ENCODE assay signal across 8 mouse cellular contexts in genomic region chr11:75458169-75458568, GRCm38 (mm10). TPM values are rescaled to one million over a fixed set of nuclear protein-coding genes. Genes with fewer than 3 reads are reported as not detected.
DNase-seq lines count a peak whose midpoint lies in the region; ATAC-seq lines count a peak whose summit lies in the region.

No protein-coding gene starts in this region.

- DNase-seq in cerebellum, adult 9-10 months = peak; percentile 64
- no peak for DNase-seq in cerebellum, postnatal 4 days (ENCODE audit: low spot score in 2 of 2)
- DNase-seq in embryo, embryonic 10.5 days (ENCODE audit: low spot score) = peak; percentile 73
- DNase-seq in thymus, postnatal 10 days (ENCODE audit: low spot score in 2 of 2) = peak; percentile 50 to 67

- peak overlapping the region; percentile 99 for H3K27ac ChIP-seq in liver, embryonic 15.5 days (replicated peaks)

- no peaks in the 10 kb centered on the region for H3K27me3 ChIP-seq in megakaryocyte, embryonic 14.5 days (replicated peaks)
- H3K27me3 ChIP-seq in liver, embryonic 15.5 days = no peaks in the 10 kb centered on the region

- no peak for ATAC-seq in megakaryocyte, adult 5-6 weeks (ENCODE audit: poor library complexity, severe bottlenecking)
- no peak for ATAC-seq in liver, embryonic 15.5 days (ENCODE audit: insufficient read depth)
- no peak for ATAC-seq in erythroid progenitor cell, adult 5-6 weeks (replicated peaks; ENCODE audit: low FRiP score, poor library complexity, severe bottlenecking)

- 12% methylated on average over 3 of the region's 3 CpGs for WGBS in liver, embryonic 15.5 days (ENCODE audit: insufficient replicate concordance)

- H3K36me3 ChIP-seq in megakaryocyte, embryonic 14.5 days (replicated peaks; ENCODE audit: low read length) = peaks cover 4% of the 10 kb centered on the region
- 0 out of 2 replicates have a peak, but pooled peaks cover 1% of the 10 kb centered on the region for H3K36me3 ChIP-seq in liver, embryonic 15.5 days (replicated peaks)

- peak overlapping the region; percentile 78 for H3K4me3 ChIP-seq in megakaryocyte, embryonic 14.5 days (replicated peaks)
- H3K4me3 ChIP-seq in liver, embryonic 15.5 days (replicated peaks) = no peak overlapping the region

- H3K9ac ChIP-seq in liver, embryonic 15.5 days = no peak overlapping the region; the same call in 1 of the 2 replicates

- H3K9me3 ChIP-seq in megakaryocyte, embryonic 14.5 days = no peaks in the 10 kb centered on the region
- H3K9me3 ChIP-seq in liver, embryonic 15.5 days (replicated peaks) = no peaks in the 10 kb centered on the region

- H3K4me2 ChIP-seq in liver, embryonic 15.5 days = peak overlapping the region; percentile 42

- peaks cover 75% of the 10 kb centered on the region for H3K4me1 ChIP-seq in megakaryocyte, embryonic 14.5 days
- H3K4me1 ChIP-seq in liver, embryonic 15.5 days (replicated peaks) = peaks cover 88% of the 10 kb centered on the region

RNA-seq across cellular contexts. Expression of gene Tlcd2, which starts 3.3 kb away (rescaled TPM):
- polyA plus RNA-seq in megakaryocyte, embryonic 14.5 days (2012; ENCODE audit: insufficient read depth, low replicate concordance) = 1.7 TPM in 1 of 2 replicates, not detected in the other
- 3.1 and 7.8 TPM in 2 replicates for total RNA-seq in megakaryocyte, adult 5-6 weeks (2015)
- 4.6 and 5.4 TPM in 2 replicates for total RNA-seq in megakaryocyte, adult 5-6 weeks (2017)
- 18.8 and 19.9 TPM in 2 replicates for polyA plus RNA-seq in liver, embryonic 15.5 days (2015; fragmentation: Nextera tagmentation; extraction: Ambion mirVana)
- 1.8 and 6.7 TPM in 2 replicates for total RNA-seq in erythroid progenitor cell, adult 5-6 weeks (2015; ENCODE audit: low replicate concordance)
- total RNA-seq in erythroid progenitor cell, adult 5-6 weeks (2017; ENCODE audit: low replicate concordance) = 1.0 and 17.8 TPM in 2 replicates

RNA-seq across cellular contexts. Expression of gene Wdr81, which starts 3.7 kb away (rescaled TPM):
- 10.8 and 12.0 TPM in 2 replicates for polyA plus RNA-seq in megakaryocyte, embryonic 14.5 days (2012; ENCODE audit: insufficient read depth, low replicate concordance)
- 11.1 and 11.9 TPM in 2 replicates for total RNA-seq in megakaryocyte, adult 5-6 weeks (2015)
- total RNA-seq in megakaryocyte, adult 5-6 weeks (2017) = 9.3 and 11.8 TPM in 2 replicates
- 21.0 and 26.2 TPM in 2 replicates for polyA plus RNA-seq in liver, embryonic 15.5 days (2015; fragmentation: Nextera tagmentation; extraction: Ambion mirVana)
- total RNA-seq in erythroid progenitor cell, adult 5-6 weeks (2015; ENCODE audit: low replicate concordance) = 39.0 and 53.3 TPM in 2 replicates
- total RNA-seq in erythroid progenitor cell, adult 5-6 weeks (2017; ENCODE audit: low replicate concordance) = 45.6 and 48.8 TPM in 2 replicates

RNA-seq across cellular contexts. Expression of gene Serpinf2, which starts 18.8 kb away (rescaled TPM):
- not detected in 2 replicates for polyA plus RNA-seq in megakaryocyte, embryonic 14.5 days (2012; ENCODE audit: insufficient read depth, low replicate concordance)
- total RNA-seq in megakaryocyte, adult 5-6 weeks (2015) = 0.71 TPM in 1 of 2 replicates, not detected in the other
- total RNA-seq in megakaryocyte, adult 5-6 weeks (2017) = not detected in 2 replicates
- 631 and 714 TPM in 2 replicates for polyA plus RNA-seq in liver, embryonic 15.5 days (2015; fragmentation: Nextera tagmentation; extraction: Ambion mirVana)
- 2.2 TPM in 1 of 2 replicates, not detected in the other for total RNA-seq in erythroid progenitor cell, adult 5-6 weeks (2015; ENCODE audit: low replicate concordance)
- total RNA-seq in erythroid progenitor cell, adult 5-6 weeks (2017; ENCODE audit: low replicate concordance) = 0.98 and 1.5 TPM in 2 replicates

RNA-seq across cellular contexts. Expression of gene Prpf8, which starts 28.4 kb away (rescaled TPM):
- polyA plus RNA-seq in megakaryocyte, embryonic 14.5 days (2012; ENCODE audit: insufficient read depth, low replicate concordance) = 18.1 and 35.1 TPM in 2 replicates
- total RNA-seq in megakaryocyte, adult 5-6 weeks (2015) = 91.3 and 102 TPM in 2 replicates
- total RNA-seq in megakaryocyte, adult 5-6 weeks (2017) = 69.3 and 90.7 TPM in 2 replicates
- 25.8 and 28.0 TPM in 2 replicates for polyA plus RNA-seq in liver, embryonic 15.5 days (2015; fragmentation: Nextera tagmentation; extraction: Ambion mirVana)
- total RNA-seq in erythroid progenitor cell, adult 5-6 weeks (2015; ENCODE audit: low replicate concordance) = 69.6 and 70.0 TPM in 2 replicates
- total RNA-seq in erythroid progenitor cell, adult 5-6 weeks (2017; ENCODE audit: low replicate concordance) = 53.6 and 56.5 TPM in 2 replicates

RNA-seq across cellular contexts. Expression of gene Serpinf1, which starts 35.7 kb away (rescaled TPM):
- polyA plus RNA-seq in megakaryocyte, embryonic 14.5 days (2012; ENCODE audit: insufficient read depth, low replicate concordance) = 2.5 TPM in 1 of 2 replicates, not detected in the other
- 26.5 and 30.8 TPM in 2 replicates for total RNA-seq in megakaryocyte, adult 5-6 weeks (2015)
- total RNA-seq in megakaryocyte, adult 5-6 weeks (2017) = 36.2 and 39.2 TPM in 2 replicates
- 265 and 279 TPM in 2 replicates for polyA plus RNA-seq in liver, embryonic 15.5 days (2015; fragmentation: Nextera tagmentation; extraction: Ambion mirVana)
- 2.9 and 26.0 TPM in 2 replicates for total RNA-seq in erythroid progenitor cell, adult 5-6 weeks (2015; ENCODE audit: low replicate concordance)
- 2.2 TPM in 1 of 2 replicates, not detected in the other for total RNA-seq in erythroid progenitor cell, adult 5-6 weeks (2017; ENCODE audit: low replicate concordance)

Comparison
In these comparisons a context has a peak if more than half of its experiments do, and no peak if none do; other contexts are left out.
1. DNase-seq: peak in cerebellum, adult 9-10 months (single experiment), embryo, embryonic 10.5 days (single experiment) and thymus, postnatal 10 days (2 of 2); none in cerebellum, postnatal 4 days (0 of 2).